Mouse (Mus musculus) heart, adult 9 months (tissue): ENCODE measurements around the gene Lgi4.

Experiments
- DNase-seq, 2 experiments: peaks; one replicate each; pipeline ENCODE4 v3.0.0; 2022; ENCODE audit warnings: low spot score in 2 of 2

Lgi4 gene

DNA sequence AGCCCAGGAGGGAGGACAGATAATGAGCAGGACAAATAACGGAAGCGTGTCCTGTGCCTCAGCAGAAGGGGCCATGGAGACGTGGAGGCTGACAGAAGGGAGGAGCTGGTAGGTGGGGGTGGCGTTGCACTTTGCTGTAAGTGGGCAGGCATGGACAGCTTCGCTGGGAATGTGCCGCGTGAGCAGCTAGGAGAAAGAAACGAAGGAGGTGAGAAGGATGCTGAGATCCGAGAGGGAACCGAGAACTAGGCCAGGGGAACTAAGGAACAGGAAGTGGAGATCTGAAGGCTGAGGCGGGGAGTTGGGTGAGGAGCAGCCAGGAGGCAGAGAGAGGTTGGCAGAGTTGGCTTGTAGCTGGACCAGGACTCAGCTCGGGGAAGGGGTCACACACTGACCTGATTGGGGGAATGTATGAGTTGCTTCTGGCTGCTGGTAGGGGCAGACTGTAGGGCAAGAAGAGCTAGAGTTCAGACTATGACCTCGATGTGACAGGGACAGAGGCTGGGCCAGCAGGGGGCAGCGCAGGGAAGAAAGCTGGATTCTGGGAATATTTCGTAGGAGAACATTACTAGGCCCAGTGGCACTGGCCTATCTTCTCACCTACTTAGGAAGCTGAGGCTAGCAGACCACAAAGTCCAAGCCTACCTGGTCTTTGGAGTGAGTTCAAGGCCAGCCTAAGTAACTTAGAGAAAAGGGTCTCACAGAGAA is 46.1 kb downstream of the Lgi4 start:
- DNase-seq = peak in 1 of 2 experiments; percentile 63

DNA sequence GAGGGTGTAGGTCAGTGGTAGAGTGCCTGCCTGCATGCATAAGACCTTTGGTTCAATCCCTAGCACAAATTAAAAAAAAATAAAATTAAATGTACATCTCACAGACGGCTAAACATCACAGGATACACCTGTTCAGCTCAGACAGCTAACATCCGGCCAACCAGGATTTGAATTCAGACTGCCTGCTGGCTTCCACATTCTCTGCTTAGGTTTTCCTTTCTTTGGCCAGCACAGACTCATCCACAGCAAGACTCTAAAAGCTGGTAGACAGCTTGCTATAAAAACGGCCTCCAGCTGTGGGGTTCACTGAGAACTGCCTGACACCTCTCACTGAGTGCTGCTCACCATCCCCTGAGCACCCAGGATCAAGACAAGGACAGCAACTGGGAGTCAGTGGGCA is 47.0 kb downstream of the Lgi4 start:
- DNase-seq = no peak

DNA sequence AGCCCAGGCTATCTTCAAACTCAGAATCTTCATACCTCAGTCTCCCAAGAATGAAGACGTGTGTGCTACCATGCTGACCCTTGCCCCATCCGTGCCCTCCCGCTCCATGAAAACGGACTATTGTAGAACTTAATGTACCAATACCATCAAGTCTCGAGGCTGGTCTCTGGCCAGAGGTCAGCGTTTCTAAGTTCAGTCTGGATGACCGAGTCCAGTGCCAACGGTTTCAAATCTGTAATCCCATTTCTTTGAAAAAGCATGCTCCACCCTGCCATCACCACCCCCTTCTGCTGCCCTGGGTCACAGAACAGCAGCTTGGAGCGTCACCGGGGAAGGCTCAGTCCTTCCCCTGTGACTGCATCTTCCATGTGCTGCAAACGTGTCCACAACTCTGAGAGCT is 48.6 kb downstream of the Lgi4 start:
- DNase-seq = no peak

DNA sequence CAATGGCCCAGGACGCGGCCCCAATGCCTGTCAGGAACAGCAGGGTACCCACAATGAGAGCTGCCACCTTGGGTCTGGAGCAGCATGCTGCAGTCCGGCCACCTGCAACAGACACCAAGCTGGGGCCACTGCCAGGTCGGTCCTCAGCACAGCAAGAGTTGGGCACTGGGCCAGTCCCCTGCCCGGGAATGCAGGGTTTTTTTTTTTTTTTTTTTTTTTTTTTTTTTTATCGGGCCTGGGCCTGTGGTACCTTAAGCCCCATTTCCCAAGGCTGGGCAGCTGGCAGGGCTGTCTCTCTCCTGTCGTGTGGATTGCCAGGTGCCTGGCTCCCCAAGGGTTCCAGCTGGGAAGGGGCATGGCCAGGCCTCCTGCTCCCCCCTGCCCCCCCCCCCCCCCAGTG is 49.9 kb downstream of the Lgi4 start:
- DNase-seq = no peak

DNA sequence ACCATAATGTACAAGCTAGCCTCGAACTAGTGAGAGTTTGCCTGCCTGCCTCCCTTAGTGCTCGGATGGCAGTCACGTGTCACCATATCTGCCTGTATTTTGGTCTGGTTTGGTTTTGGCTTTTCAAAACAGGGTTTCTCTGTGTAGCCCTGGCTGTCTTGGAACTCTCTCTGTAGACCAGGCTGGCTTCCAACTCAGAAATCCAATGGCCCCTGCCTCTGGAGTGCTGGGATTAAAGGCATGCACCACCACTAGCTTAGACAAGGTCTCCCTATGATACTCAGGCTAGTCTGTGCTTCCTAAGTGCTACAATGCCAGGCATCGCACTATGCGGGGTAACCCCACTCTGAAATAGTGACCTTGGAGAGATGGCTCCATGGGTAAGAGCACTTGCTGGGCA is 50.7 kb downstream of the Lgi4 start:
- DNase-seq = no peak

DNA sequence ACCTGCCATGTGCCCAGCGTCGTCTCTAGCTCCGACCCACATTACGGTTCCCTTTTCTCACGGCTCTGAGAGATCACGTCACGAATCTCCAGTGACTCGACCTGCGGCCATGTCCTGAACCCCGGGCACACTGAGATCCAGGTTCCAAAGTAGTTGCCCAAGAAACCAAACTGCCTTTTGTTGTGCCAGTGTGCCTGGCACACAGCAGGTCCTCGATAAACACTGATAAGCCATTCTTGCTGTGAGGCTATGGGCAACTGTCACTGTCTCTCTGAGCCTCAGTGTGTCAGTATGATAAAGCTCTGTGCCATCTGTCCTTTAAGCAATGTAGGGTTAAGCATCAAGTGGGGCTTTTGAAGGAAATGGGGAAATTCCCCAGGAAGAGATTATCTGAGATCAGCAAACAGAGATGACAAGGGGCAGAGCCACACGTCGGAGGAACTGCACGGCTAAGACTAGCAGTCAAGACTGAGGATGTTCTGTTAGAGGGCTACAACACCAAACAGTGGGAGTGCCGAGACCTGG is 51.8 kb downstream of the Lgi4 start:
- DNase-seq = no peak

DNA sequence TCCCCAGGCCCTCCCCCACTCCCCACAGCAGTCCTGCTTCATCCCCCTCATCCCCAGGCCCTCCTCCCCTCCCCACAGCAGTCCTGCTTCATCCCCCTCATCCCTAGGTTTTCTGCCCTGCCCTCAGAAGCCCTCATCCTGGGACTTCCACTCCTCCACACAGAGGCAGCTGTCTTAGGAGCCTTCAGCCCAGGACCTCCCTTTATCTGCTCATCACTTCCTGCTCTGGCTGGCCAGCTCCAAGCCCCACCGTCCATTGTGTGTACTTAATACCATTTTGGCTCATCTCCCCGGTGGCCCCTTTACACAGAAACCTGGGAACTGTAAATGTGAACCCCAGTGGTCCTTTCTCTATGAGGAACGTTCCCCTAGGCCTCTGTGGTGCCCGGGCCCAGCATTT is 52.9 kb downstream of the Lgi4 start:
- no peak for DNase-seq

DNA sequence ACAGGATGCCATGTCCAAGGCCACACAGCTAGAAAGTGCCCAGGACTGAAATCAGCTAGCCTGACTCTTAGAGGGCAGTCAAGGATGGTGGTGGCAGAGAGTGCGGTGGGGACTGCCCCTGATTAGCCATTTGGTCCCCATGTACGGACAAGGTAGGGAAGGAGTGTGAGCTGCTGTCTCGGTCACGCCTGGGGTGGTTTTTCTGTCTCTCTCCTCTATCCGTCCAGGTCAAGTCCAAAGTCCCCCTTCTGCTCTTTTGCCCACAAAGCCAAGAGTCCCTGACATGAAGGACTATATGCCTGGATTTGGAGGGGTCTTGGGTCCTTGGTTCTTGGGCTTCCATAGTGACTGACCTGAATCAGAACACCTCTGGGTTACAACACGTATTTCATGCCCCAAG is 54.7 kb downstream of the Lgi4 start:
- no peak for DNase-seq

DNA sequence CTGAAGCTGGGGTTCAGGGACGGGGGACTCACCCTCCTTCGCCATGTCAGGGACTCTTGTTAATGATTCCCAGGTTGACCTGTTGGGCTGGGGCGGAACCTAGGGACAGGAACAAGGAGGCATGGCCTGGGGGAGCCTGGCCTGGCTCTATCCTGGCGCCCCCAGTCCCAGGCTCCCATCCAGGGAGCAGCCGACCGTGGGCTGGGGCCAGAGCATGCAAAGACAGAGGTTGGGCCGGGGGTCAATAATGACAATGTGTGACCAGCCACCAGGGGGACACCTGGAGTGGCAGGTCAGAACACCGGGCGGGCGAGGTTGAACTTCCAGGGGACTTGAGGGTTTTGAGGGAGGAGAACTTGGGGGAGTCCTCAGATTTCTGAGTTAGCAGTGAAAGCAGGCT is 55.5 kb downstream of the Lgi4 start:
- no peak for DNase-seq

DNA sequence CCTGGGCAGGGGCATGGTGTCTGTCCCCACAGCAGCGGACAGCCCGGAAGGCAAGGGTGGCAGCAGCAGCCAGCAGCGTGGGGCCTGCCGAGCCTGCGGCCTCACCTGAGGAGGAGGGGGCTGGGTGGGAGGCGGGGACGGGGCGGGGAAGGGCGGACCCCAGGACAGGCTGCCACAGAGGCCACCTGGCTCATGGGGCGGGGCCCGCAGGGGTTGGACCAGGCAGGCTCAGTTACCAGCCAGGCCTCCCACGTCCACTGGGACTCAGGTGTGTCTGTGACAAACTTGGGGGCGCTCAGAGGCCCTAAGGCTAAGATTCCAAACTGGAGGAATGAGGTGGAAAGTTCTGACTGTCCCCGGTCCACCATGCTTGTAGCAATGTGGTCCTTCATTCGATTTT is 56.0 kb downstream of the Lgi4 start, which contains the start of gene Hpn:
Hpn (minus strand) TSS at position 109 of the 400 bp plus-strand sequence.
- DNase-seq = no peak

DNA sequence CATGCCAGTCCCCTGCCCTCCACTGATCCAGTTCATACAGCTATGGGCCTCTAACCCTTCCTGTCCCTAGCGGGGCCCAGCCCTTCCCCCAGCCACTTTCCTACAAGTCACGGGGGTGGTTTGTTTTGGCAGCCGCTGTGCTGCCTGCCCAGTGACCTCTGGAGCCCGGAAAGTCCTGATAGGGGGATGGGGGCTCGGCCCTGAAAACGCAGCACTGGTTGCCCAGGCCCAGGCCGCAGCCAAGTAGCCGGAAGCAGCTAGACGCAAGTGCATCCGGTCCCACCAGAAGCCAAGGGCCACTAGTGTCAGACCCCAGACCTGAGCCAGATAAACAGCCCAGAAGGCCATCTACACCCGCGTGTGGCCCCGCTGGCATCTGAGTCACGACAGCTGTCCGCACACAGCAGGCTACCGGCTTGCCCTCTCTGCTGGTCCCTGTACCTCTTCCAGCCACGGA is 56.5 kb downstream of the Lgi4 start:
- peak; percentile 85 to 87 for DNase-seq

DNA sequence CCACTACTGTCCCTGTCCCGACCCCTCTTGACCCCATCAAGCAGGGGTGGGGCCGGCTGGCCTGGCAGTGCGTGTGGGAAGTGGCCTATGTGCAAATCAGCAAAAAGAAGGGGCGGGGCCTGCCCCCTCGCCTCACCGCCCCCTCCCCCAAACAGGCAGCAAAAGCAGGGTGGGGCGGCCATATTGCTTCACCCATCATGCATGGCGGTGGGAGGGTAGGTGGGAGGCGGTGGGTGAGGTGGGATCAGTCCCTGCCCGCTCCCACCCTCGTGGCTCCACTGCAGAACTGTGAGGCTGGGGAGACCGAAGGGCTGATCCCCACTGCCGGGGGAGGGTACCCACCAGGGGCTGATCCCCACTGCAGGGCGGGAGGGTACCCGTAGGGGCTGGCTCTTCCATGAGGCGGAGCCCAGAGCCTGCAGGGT is 57.6 kb downstream of the Lgi4 start:
- DNase-seq = no peak

DNA sequence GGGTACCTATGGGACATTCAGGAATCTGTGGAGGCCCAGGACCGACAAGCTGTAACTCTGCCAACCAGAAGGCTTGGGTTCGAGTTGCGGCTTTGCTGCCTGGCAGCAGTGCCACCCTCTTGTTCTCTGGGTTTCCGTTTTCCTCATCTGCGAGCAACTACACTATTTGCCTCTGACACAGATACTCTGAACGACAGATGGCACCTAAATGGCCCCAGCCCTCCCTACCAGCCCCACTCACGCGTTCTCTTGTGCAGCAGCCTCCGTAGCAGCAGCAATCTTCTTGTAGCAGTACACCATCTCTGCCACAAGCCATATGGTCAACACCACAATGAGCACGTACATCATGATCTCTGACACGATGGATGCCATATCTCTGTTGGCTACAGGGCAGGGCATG is 58.3 kb downstream of the Lgi4 start:
- DNase-seq = no peak

DNA sequence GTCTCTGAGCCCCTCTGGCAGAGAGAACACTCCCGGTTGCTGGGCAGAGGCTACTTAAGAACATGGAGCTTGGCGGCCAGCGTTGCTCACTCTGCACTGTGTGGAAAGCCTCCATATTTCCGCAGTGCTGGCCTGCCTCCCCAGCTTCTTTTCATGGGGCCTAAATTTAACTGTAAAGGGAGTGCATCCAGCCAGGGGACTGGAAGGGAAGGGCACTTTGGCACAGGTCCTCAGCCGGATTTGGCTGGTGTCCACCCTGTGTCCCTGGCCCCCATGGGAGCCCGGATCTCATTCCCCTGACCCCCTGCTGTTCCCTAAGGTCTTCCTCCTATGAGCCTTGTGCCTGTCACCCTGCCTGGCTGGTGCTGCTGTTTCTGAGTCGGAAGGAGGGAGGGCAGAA is 59.3 kb downstream of the Lgi4 start:
- peak; percentile 39 to 51 for DNase-seq

DNA sequence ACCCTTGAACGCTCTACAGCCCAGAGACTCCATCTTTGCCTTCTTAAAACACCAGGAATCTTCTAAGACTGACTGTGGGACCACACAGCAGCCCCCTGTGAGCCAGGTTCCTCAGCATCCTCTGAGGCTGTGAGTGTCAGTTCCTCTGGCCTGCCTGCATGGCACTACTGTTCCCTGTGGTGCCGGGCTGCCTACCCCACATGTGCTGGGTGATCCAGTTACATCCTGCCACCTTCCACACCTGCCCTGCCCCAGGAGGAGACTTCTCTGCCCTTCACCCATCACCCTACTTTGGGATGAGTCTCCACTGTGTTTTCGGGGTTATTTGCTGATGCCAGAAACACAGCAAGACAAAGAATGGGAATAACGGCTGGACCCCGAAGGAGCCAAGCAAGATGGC is 60.4 kb downstream of the Lgi4 start:
- DNase-seq = no peak
